Mouse (Mus musculus) adrenal gland, postnatal 36 days (tissue): ENCODE data around the gene Gcc2. TPM values are rescaled to one million over a fixed set of nuclear protein-coding genes. Genes with fewer than 3 reads are reported as not detected.
"Not testable (repeated sequence)": the region's sequence is repeated elsewhere in the genome, so short reads cannot be mapped to it uniquely, and the experiment has no call there.

ENCODE experiments used
- DNase-seq, 2 experiments: peaks; one replicate each; pipeline ENCODE4 v3.0.0; 2021; ENCODE audit warnings: mixed read lengths in 1 of 2
- total RNA-seq, 2 experiments: library from RNA; stranded (reverse); gene quantifications; 2 replicates each; pipeline ENCODE4 v1.2.3; 2021

The Gcc2 gene
- total RNA-seq, 2 experiments from 2014 or later = 40.9 to 47.4 TPM

- DNase-seq = peak; percentile 99
These were observed 68.0 kb downstream of the Gcc2 start, which contains the start of gene Lims1 for GRCm38 (mm10) chr10:58323028-58323991. Gene Lims1 (plus strand): TSS chr10:58323466.

GRCm38 (mm10) chr10:58326271-58326670 lies 71.0 kb downstream of the Gcc2 start:
- DNase-seq = no peak

- not testable (repeated sequence) for DNase-seq
These were observed 72.5 kb downstream of the Gcc2 start for GRCm38 (mm10) chr10:58327836-58328235.

- no peak for DNase-seq
These were observed 73.3 kb downstream of the Gcc2 start for GRCm38 (mm10) chr10:58328517-58329108.

GRCm38 (mm10) chr10:58330635-58331034 lies 75.3 kb downstream of the Gcc2 start:
- DNase-seq = no peak

- DNase-seq = no peak
These were observed 76.4 kb downstream of the Gcc2 start for GRCm38 (mm10) chr10:58331741-58332140.

GRCm38 (mm10) chr10:58333414-58333813 lies 78.1 kb downstream of the Gcc2 start:
- DNase-seq = peak; percentile 52 to 55

GRCm38 (mm10) chr10:58336156-58336555 lies 80.9 kb downstream of the Gcc2 start:
- no peak for DNase-seq

- not testable (repeated sequence) for DNase-seq
These were observed 81.8 kb downstream of the Gcc2 start for GRCm38 (mm10) chr10:58337091-58337490.

GRCm38 (mm10) chr10:58338590-58338989 lies 83.3 kb downstream of the Gcc2 start:
- DNase-seq = no peak

GRCm38 (mm10) chr10:58341685-58342084 lies 86.4 kb downstream of the Gcc2 start:
- peak; percentile 15 to 52 for DNase-seq

GRCm38 (mm10) chr10:58342199-58342598 lies 86.9 kb downstream of the Gcc2 start:
- no peak for DNase-seq

GRCm38 (mm10) chr10:58343552-58343951 lies 88.3 kb downstream of the Gcc2 start:
- no peak for DNase-seq

GRCm38 (mm10) chr10:58350600-58350999 lies 95.3 kb downstream of the Gcc2 start:
- no peak for DNase-seq

- no peak for DNase-seq
These were observed 96.4 kb downstream of the Gcc2 start for GRCm38 (mm10) chr10:58351670-58352069.

GRCm38 (mm10) chr10:58352364-58352763 lies 97.1 kb downstream of the Gcc2 start:
- DNase-seq = no peak

- DNase-seq = no peak
These were observed 99.3 kb downstream of the Gcc2 start for GRCm38 (mm10) chr10:58354561-58354960.

Other genes starting within 250 kb of the Gcc2 start
- gene AW822073, start 30.6 kb upstream of the Gcc2 start, total RNA-seq = not detected
- gene Duxf3, start 22.8 kb upstream of the Gcc2 start, total RNA-seq = not detected
- gene Gm4981, start 18.8 kb upstream of the Gcc2 start, total RNA-seq = not detected
- 10 to 100 TPM; 48.8 to 62.8 TPM for gene Lims1, start 68.0 kb downstream of the Gcc2 start, total RNA-seq
- gene Ranbp2, start 191.4 kb downstream of the Gcc2 start, total RNA-seq = 10 to 100 TPM; 80.4 to 85.1 TPM
- 1 to 10 TPM; 2.3 to 3.1 TPM for gene Ccdc138, start 242.5 kb downstream of the Gcc2 start, total RNA-seq